In the genomic region with DNA sequence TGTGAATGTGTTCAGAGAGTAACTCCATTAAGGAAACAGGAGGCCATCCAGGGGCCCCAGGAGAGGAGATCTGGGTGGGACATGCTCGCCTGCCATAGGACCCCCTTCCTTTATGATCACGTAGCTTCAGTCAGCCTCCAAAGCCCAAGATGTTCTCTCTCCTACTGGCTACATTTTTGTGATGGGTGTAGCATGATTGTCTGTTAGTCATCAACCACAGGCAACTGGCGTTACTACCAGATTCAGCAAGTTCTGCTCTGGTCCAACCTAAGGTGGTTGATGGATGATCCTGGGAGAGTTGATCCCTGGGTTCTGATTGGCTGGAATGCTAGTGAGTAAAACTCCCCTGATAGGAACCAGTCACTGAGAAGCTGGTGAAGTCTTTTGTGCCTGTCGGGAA, we compare ENCODE assay signal across 21 mouse cellular contexts. TPM values are rescaled to one million over a fixed set of nuclear protein-coding genes. Genes with fewer than 3 reads are reported as not detected.
A peak's percentile ranks its signal among the peaks of the same experiment; 100 is the strongest.
DNase-seq lines count a peak whose midpoint lies in the region; ATAC-seq lines count a peak whose summit lies in the region.
"Had no signal": no experiment of that assay in that cellular context is flagged by ENCODE, and none has a peak within 500 bp of the region (broad histone marks: within the 10 kb centered on the region; RNA-seq: fewer than 3 reads in every experiment).

No protein-coding gene starts in this region.

- H3K4me3 ChIP-seq in forebrain, embryonic 10.5 days, result no peak overlapping the region
- no peak overlapping the region for H3K4me3 ChIP-seq in forebrain, embryonic 11.5 days (ENCODE audit: low read depth, low read length)
- no peak overlapping the region for H3K4me3 ChIP-seq in embryonic facial prominence, embryonic 13.5 days
- no peak overlapping the region for H3K4me3 ChIP-seq in limb, embryonic 15.5 days
- H3K4me3 ChIP-seq: erythroblast, embryonic 14.5 days; hindbrain, embryonic 15.5 days; midbrain, embryonic 15.5 days; stomach, embryonic 15.5 days had no signal

- H3K27ac ChIP-seq in forebrain, embryonic 10.5 days, result peak overlapping the region; percentile 44; the same call in 1 of the 2 replicates
- no peak overlapping the region for H3K27ac ChIP-seq in forebrain, embryonic 11.5 days (ENCODE audit: low read depth, low read length)
- peak overlapping the region; percentile 96; the same call in 1 of the 2 replicates for H3K27ac ChIP-seq in embryonic facial prominence, embryonic 13.5 days
- peak overlapping the region; percentile 76; the same call in 1 of the 2 replicates for H3K27ac ChIP-seq in limb, embryonic 15.5 days
- H3K27ac ChIP-seq: hindbrain, embryonic 15.5 days; macrophage; midbrain, embryonic 15.5 days; stomach, embryonic 15.5 days had no signal

- H3K9ac ChIP-seq in forebrain, embryonic 11.5 days (ENCODE audit: low read length), result no peak overlapping the region
- no peak overlapping the region for H3K9ac ChIP-seq in embryonic facial prominence, embryonic 13.5 days
- no peak overlapping the region for H3K9ac ChIP-seq in limb, embryonic 15.5 days
- H3K9ac ChIP-seq: hindbrain, embryonic 15.5 days; midbrain, embryonic 15.5 days; stomach, embryonic 15.5 days had no signal

- no peak for DNase-seq in forebrain, embryonic 10.5 days (ENCODE audit: extremely low spot score, low spot score)
- no peak for DNase-seq in forebrain, embryonic 11.5 days (ENCODE audit: low spot score)
- DNase-seq in Muller cell, postnatal 12 days (ENCODE audit: inconsistent ontology term), result peak; percentile 70
- no peak for DNase-seq in thymus, postnatal 10 days (ENCODE audit: low spot score in 2 of 2)
- no peak for DNase-seq in cerebellum, postnatal 25 days
- DNase-seq in cerebellum, adult 8-10 months, result no peak
- DNase-seq: cerebellum, adult 11-12 months; kidney, adult 8-10 months; kidney, postnatal 10 days; left cerebral cortex, postnatal 4 days; thymus, adult 2 months had no signal

- no peak for ATAC-seq in forebrain, embryonic 11.5 days (replicated peaks; ENCODE audit: low FRiP score)
- ATAC-seq in embryonic facial prominence, embryonic 13.5 days (ENCODE audit: insufficient number of reproducible peaks, insufficient read depth, low FRiP score, low TSS enrichment, low read depth), result no peak
- no peak for ATAC-seq in limb, embryonic 15.5 days (ENCODE audit: insufficient number of reproducible peaks, low FRiP score, low TSS enrichment, low read depth)
- ATAC-seq: forebrain, embryonic 16.5 days; lung, postnatal 0 days; midbrain, embryonic 15.5 days had no signal

- H3K4me1 ChIP-seq in forebrain, embryonic 10.5 days, result peaks cover 35% of the 10 kb centered on the region
- H3K4me1 ChIP-seq in forebrain, embryonic 11.5 days (replicated peaks; ENCODE audit: control insufficient read depth, insufficient read depth, low read length), result peaks cover 11% of the 10 kb centered on the region
- H3K4me1 ChIP-seq in embryonic facial prominence, embryonic 13.5 days, result peaks cover 66% of the 10 kb centered on the region
- H3K4me1 ChIP-seq in limb, embryonic 15.5 days, result peaks cover 49% of the 10 kb centered on the region

- WGBS in forebrain, embryonic 10.5 days, result 90% methylated on average over 4 of the region's 4 CpGs
- WGBS in forebrain, embryonic 11.5 days, result 89% methylated on average over 4 of the region's 4 CpGs
- WGBS in embryonic facial prominence, embryonic 13.5 days, result 60% methylated on average over 4 of the region's 4 CpGs
- 57% methylated on average over 4 of the region's 4 CpGs for whole genome bisulfite sequencing in limb, embryonic 15.5 days

- no peaks in the 10 kb centered on the region for H3K36me3 ChIP-seq in forebrain, embryonic 10.5 days (replicated peaks)
- no peaks in the 10 kb centered on the region for H3K36me3 ChIP-seq in forebrain, embryonic 11.5 days (ENCODE audit: control insufficient read depth, insufficient read depth, low read length)
- H3K36me3 ChIP-seq in embryonic facial prominence, embryonic 13.5 days, result no peaks in the 10 kb centered on the region
- H3K36me3 ChIP-seq in limb, embryonic 15.5 days, result no peaks in the 10 kb centered on the region
- H3K36me3 ChIP-seq: G1E; hindbrain, embryonic 15.5 days; midbrain, embryonic 15.5 days; stomach, embryonic 15.5 days had no signal

- H3K9me3 ChIP-seq in forebrain, embryonic 10.5 days, result no peaks in the 10 kb centered on the region
- no peaks in the 10 kb centered on the region for H3K9me3 ChIP-seq in forebrain, embryonic 11.5 days (ENCODE audit: control insufficient read depth, low read length)
- no peaks in the 10 kb centered on the region for H3K9me3 ChIP-seq in embryonic facial prominence, embryonic 13.5 days
- no peaks in the 10 kb centered on the region for H3K9me3 ChIP-seq in limb, embryonic 15.5 days
- H3K9me3 ChIP-seq: G1E; hindbrain, embryonic 15.5 days; midbrain, embryonic 15.5 days; stomach, embryonic 15.5 days had no signal

- no peak overlapping the region for H3K4me2 ChIP-seq in forebrain, embryonic 11.5 days (ENCODE audit: low read depth, low read length, severe bottlenecking)
- H3K4me2 ChIP-seq in embryonic facial prominence, embryonic 13.5 days, result no peak overlapping the region
- no peak overlapping the region for H3K4me2 ChIP-seq in limb, embryonic 15.5 days
- H3K4me2 ChIP-seq: hindbrain, embryonic 15.5 days; midbrain, embryonic 15.5 days; stomach, embryonic 15.5 days had no signal

- H3K27me3 ChIP-seq in forebrain, embryonic 10.5 days (ENCODE audit: poor library complexity, severe bottlenecking), result peaks cover 17% of the 10 kb centered on the region; the same call in 1 of the 2 replicates
- H3K27me3 ChIP-seq in forebrain, embryonic 11.5 days (ENCODE audit: control insufficient read depth, insufficient read depth, low read length), result no peaks in the 10 kb centered on the region
- H3K27me3 ChIP-seq in embryonic facial prominence, embryonic 13.5 days, result no peaks in the 10 kb centered on the region
- H3K27me3 ChIP-seq in limb, embryonic 15.5 days, result no peaks in the 10 kb centered on the region
- H3K27me3 ChIP-seq: midbrain, embryonic 15.5 days; stomach, embryonic 15.5 days had no signal

RNA-seq across cellular contexts. Expression of gene Fbln2, which starts 9.7 kb away (rescaled TPM):
- 30.5 and 35.4 TPM in 2 replicates for polyA plus RNA-seq in forebrain, embryonic 10.5 days (2016; fragmentation: Nextera tagmentation; extraction: Ambion mirVana)
- polyA plus RNA-seq in forebrain, embryonic 11.5 days (2014; fragmentation: Nextera tagmentation; extraction: Ambion mirVana), result 38.9 and 42.4 TPM in 2 replicates
- 298 and 344 TPM in 2 replicates for polyA plus RNA-seq in embryonic facial prominence, embryonic 13.5 days (2015; fragmentation: Nextera tagmentation; extraction: Ambion mirVana)
- 297 and 305 TPM in 2 replicates for polyA plus RNA-seq in limb, embryonic 15.5 days (2015; fragmentation: Nextera tagmentation; extraction: Ambion mirVana)
- polyA plus RNA-seq: G1E had no signal

RNA-seq across cellular contexts. Expression of gene Hdac11, which starts 46.1 kb away (rescaled TPM):
- polyA plus RNA-seq in forebrain, embryonic 10.5 days (2016; fragmentation: Nextera tagmentation; extraction: Ambion mirVana), result 9.5 and 9.8 TPM in 2 replicates
- polyA plus RNA-seq in forebrain, embryonic 11.5 days (2014; fragmentation: Nextera tagmentation; extraction: Ambion mirVana), result 12.5 and 14.5 TPM in 2 replicates
- 12.8 and 15.6 TPM in 2 replicates for polyA plus RNA-seq in embryonic facial prominence, embryonic 13.5 days (2015; fragmentation: Nextera tagmentation; extraction: Ambion mirVana)
- polyA plus RNA-seq in limb, embryonic 15.5 days (2015; fragmentation: Nextera tagmentation; extraction: Ambion mirVana), result 13.5 and 13.9 TPM in 2 replicates
